Mouse (Mus musculus) CD8-positive naive resting alpha-beta T cell, adult 2 months (primary cell): ENCODE data around the gene Palmd.

Experiments
- DNase-seq, 2 experiments: peaks; one replicate each; pipeline ENCODE4 v3.0.0; 2022; ENCODE audit warnings: low read depth in 2 of 2, low spot score in 2 of 2

Gene Palmd

GRCm38 (mm10) chr3:116961354-116962142 is 7.2 kb downstream of the Palmd start:
- no peak for DNase-seq

DNA sequence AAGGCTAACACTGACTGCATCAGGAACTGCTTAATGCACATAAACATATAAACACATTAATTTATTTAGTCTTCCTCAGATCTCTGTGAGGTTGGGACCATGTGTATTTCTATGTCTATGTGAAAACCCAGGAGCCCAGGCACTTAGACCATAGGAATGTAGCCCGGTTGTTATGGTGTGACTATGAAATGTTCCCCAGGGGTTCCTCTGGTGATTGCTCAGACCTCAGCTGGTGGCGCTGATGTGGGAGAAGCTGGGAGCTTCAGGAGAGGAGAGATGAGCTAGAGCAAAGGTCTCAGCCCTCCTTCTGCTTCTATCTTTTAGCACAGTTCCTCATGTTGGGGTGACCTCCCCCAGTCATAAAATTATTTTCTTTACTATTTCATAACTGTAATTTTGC is 8.4 kb downstream of the Palmd start:
- no peak for DNase-seq

DNA sequence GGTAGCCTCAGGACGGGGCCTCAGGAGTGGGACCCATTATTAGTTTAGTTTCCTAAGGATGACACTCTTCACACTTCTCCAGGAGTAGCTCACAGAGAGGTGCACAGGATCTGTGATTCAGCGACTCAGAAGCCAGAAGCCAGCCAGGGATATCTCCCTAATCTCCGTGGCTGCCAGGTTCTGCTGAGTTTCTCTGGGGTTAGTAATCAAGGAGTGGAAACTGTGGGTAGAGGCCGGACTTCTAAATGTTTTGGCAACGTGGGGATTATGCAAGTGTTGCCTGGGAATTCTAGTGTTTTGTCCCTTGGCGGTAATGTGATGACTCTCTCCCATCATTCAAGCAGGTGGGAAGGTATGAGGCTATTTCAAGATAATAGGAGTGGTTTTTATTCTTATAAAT is 13.7 kb downstream of the Palmd start:
- DNase-seq = no peak

- no peak for DNase-seq
Observed at GRCm38 (mm10) chr3:116953366-116953765, 15.4 kb downstream of the Palmd start.

DNA sequence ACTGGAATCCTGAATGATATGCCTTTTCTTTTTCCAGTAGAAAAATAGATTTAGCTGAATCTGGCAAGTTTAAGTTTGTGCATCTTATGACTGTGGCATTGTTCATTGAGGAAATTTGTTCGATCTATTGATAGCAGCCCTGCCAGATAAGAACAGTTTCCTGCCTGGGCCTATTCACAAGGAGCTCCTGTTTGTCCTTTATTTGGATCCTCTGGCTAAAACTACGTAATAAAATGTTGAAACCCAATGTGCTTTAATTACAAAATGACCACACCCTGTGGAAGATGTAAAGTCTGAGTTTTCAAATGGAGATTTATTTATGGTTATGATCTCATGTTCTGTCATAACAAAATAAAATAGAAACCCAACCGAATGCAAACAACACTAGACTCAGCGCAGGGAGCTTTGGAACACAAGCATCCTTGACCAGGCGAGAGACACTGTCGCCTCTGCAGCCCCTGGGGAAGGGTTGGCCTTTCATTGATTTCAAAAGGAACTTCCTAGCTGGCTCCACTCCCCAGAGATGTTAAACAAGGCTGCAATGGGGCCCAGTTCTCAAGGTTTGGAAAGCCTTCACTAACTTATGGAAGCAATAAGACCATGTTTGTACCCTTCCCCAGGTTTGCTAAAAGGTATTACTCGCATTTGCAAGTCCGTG is 16.4 kb downstream of the Palmd start:
- DNase-seq = no peak

GRCm38 (mm10) chr3:116951489-116951888 is 17.3 kb downstream of the Palmd start:
- DNase-seq = no peak

- DNase-seq = no peak
Observed at GRCm38 (mm10) chr3:116950665-116951115, 18.1 kb downstream of the Palmd start.

DNA sequence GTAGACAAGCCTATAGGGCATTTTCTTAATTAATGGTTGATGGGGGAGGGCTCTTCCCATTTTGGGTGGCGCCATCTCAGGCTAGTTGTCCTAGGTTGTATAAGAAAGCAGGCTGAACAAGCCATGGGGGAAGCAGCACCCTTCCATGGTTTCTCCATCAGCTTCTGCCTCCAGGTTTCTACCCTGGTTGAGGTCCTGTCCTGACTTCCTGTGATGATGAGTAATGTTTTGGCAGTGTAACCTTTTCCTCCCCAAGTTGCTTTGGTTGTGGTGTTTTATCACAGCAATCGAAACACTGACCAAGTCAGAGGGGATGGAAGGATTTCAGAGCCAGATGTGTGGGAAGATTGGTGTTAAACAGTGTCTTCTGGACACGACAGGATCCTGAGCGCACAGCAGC is 22.3 kb downstream of the Palmd start:
- DNase-seq = no peak

DNA sequence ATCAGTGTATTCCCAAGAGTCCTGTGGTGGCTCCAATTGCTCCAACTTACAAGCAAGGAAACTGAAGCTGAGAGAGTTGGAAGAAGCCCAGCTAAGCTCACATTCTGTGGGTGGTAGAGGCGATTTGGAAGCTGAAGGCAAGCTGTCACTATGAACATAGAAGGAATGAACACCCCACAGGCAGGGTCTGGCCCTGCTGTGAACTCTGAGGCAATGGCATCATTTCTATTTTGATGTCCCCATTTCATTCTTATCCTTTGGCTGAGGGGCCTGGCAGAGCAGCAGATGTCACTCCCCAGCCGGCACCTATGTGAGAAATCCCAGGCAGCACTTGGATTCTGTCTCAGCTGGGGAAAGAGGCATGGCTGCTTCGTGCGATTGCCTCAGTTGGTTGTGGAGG is 25.4 kb downstream of the Palmd start:
- DNase-seq = no peak

GRCm38 (mm10) chr3:116942751-116943150 is 26.0 kb downstream of the Palmd start:
- DNase-seq = no peak

DNA sequence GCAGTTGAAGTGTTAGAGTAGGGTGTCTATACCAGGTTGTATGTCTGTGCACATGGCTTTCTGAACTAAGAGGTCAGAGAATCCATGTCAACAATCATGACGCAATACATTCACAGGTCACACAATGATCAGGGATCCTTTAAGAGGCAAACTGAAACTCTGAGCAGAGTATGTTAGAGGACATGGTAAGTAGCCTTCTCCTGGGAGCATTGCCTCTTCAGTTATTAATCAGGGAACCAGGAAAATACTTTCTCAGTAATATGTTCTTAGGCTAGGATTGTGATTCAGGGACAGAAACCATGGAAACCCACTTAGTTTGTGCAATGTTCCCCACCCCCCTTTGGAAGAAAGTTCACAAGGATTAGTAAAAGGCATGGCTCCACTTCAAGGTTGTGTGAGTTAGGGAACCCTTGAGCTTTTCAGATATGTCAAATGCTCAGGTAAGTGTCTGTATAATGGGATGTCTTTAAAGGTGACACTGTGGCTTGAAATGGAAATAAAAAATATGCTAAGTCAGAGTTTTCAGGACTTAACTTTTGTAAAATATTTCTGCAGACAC is 27.1 kb downstream of the Palmd start:
- no peak for DNase-seq

DNA sequence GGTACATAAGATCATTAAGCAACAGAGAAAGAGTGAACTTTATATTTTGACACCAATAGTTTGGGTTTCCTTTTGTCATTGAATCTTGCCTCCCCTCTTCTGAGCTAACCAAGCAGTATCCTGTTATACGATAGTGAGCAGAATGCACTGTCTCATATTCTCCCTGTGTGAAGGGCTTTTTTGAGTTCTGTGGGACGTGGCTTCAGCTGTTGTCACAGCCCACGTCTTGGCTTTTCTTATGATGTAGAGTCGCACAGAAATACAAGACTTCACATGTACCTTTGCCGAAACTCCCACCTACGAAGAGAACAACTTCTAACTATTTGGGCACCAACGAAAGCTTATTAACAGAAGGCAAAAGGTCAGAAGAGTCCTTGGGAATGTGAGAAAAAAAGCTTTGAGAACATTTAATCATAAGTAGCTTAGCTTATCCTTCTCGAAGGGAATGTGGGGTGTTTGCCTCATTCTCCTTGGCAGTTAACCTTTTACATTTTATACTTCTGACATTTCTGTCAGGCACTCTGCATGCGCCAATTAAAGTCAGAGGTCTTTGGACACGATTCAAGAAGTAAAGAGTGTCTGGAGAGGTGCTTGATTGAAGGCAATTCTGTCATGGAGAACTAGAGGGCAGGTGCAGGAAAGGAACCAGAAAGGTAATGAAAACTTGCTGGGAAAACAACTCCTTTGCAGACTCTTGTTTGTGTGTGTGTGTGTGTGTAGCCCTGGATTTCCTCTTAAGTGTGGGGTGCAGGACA is 27.8 kb downstream of the Palmd start:
- no peak for DNase-seq

DNA sequence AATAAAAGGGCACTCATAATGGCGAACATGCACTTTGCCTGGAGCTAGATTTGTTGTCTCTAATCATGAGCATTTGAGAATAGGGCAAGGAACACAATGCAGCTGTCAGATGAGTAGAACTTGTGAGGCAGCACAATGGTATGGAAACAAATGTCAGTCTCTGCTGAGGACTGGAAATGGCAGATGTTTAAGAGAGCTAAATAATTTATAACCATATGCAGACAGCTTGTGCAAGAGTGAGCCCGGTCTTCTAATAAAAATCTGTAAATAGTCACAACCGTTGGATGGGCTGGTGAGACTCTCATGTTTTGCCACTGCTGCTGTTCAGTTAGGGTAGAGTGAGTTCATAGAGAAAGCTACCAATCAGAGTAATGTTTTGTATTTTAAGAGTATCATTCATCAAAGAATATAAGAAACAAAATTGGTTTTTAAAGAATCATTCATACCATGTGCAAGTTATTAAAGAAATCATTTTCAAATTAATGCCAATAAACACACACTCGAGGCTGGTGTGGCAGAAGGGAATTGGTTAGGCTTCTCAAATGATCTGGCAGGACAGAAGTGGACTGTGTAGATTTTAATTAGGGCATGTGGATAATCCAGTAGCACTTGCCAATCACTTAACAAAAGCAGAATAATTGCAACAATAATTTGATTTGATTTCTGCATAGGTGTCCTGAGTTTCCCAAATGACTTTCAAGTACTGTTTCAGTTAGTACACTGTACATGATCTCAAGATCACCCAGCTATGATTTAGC is 31.7 kb downstream of the Palmd start:
- no peak for DNase-seq

- DNase-seq = no peak
Observed at GRCm38 (mm10) chr3:116933158-116933557, 35.6 kb downstream of the Palmd start.

- DNase-seq = no peak
Observed at GRCm38 (mm10) chr3:116928994-116929393, 39.8 kb downstream of the Palmd start.

DNA sequence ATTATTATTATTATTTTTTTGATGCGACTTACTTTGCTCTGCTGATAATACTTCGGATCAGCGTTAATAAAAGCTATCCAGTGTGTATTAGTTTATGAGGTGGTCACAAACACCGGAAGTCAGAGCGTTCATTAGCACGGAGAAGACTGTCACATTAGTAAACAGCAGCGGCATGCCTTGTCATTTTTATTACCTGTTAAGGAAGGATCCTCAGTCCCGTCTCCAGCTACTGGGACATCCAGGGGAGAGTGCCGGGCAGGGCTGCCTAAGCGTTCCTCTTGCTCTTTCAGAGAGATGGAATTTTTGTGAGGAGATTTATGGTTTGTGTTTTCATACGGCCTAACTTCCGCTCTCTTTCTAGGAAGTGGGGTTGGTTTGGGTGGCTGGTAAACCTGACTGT is 45.7 kb downstream of the Palmd start:
- DNase-seq = no peak

DNA sequence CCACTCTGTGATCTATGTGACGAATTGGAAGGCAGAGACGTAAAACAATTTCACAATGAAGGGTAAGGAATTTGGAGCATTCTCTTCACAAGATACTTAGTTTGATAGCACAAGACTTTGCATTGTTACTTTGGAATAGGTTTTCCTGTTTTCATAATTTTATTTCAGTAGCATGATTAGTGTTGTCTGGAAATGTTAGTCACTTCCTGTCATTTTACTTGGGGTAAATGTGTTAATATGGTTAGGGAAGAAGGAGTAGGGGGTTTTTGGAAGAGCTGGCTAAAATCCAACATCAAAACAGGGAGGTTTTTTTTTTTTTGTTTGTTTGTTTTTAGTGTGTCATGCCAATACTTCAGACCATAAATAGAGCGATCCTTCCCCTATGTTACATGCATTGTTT is 47.3 kb downstream of the Palmd start:
- no peak for DNase-seq

DNA sequence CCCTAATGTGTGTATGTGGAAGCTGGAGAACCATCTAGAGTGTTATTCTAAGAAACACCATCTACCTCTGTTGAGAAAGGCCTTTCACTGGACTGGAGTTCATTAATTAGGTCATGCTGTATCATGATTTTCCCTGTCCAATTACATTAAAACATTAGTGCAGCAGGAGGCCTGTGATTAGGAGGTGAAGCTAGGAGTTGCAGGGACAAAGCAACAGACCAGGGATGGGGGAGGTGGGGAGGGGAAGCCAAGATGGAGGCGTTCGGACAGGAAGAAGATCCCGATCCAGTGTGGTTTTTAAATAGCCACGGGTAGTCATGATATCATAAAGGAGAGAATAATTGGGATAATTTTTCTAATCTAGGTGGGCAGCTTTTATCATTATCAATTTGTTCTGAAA is 51.8 kb downstream of the Palmd start:
- DNase-seq = no peak

DNA sequence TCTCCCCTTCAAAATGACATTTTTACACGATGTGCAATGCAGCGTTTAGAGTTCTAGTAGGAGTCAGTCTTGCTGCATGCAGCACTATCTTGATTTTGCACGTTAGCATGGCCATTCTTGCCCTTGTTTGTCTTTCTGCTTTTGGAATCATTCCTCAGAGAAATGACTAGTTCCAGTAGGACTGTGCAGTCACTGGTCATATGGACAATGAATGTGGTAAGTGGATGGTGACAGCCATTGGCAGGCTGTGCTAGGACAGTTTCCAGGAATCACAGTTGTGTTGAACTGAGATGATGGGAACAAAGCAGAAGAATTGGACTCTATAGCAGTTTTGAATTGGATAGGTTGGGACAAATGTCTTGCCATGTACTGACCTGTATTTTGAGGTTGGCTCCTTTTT is 53.9 kb downstream of the Palmd start:
- no peak for DNase-seq

DNA sequence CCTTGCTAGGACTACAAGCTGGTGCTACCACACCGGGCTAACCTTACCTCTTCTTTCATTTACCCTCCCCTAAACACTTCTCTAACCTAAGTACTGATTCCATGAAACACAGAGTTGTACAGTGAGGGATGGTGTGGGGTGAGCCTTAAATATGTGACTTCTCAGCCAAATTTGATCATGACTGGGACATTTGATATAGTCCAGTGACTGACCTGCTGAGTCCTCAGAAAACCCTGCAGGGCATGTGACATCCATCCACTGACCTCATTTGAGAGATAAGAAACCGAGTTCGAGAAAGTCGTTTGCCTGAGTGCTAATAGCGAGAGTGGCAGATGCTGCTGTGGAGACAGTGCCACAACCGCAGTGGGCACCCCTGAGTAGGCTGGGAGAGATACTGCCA is 54.4 kb downstream of the Palmd start:
- no peak for DNase-seq

DNA sequence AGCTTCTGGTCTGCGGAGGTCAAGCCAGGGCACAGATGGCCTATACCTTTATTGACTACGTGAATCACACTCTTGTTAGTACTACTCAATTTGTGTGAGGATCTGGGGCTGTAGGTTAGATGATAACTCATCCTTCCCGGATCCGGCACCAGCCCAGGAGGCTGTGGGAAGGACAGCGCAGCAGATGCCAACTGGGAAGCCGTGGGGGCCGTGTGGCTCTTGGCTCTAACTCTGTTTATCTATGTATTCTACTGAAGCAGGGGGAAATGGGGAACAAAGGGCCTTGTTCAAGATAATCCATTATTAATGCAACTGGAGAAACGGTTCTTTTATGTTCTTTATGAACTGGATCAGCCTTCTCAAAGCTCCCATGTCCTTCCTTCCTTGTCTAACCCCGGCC is 62.2 kb downstream of the Palmd start:
- DNase-seq = no peak
